ENCODE assay signal across 34 mouse cellular contexts in genomic region chr19:45159991-45160390, GRCm38 (mm10). TPM values are rescaled to one million over a fixed set of nuclear protein-coding genes. Genes with fewer than 3 reads are reported as not detected.
"Had no signal": no experiment of that assay in that cellular context is flagged by ENCODE, and none has a peak within 500 bp of the region (broad histone marks: within the 10 kb centered on the region; RNA-seq: fewer than 3 reads in every experiment).

No protein-coding gene starts in this region.

- H3K9ac ChIP-seq: embryonic facial prominence, embryonic 12.5 days; embryonic facial prominence, embryonic 13.5 days; embryonic facial prominence, embryonic 15.5 days; forebrain, embryonic 12.5 days; forebrain, embryonic 13.5 days; forebrain, embryonic 15.5 days; forebrain, postnatal 0 days had no signal

- ATAC-seq: forebrain, embryonic 13.5 days; forebrain, embryonic 14.5 days; forebrain, embryonic 15.5 days; forebrain, embryonic 16.5 days; forebrain, postnatal 0 days had no signal

- H3K4me3 ChIP-seq: embryonic facial prominence, embryonic 12.5 days; embryonic facial prominence, embryonic 13.5 days; embryonic facial prominence, embryonic 15.5 days; erythroblast, embryonic 14.5 days; forebrain, embryonic 10.5 days; forebrain, embryonic 12.5 days; forebrain, embryonic 13.5 days; forebrain, embryonic 15.5 days; gastrocnemius, adult 2 months; heart, adult 2 months had no signal

- H3K4me1 ChIP-seq: embryonic facial prominence, embryonic 12.5 days; forebrain, embryonic 13.5 days; forebrain, embryonic 15.5 days had no signal

- H3K4me2 ChIP-seq: embryonic facial prominence, embryonic 12.5 days; embryonic facial prominence, embryonic 15.5 days; forebrain, embryonic 12.5 days; forebrain, embryonic 13.5 days; forebrain, embryonic 15.5 days had no signal

- H3K9me3 ChIP-seq: embryonic facial prominence, embryonic 12.5 days; embryonic facial prominence, embryonic 13.5 days; embryonic facial prominence, embryonic 15.5 days; forebrain, embryonic 10.5 days; forebrain, embryonic 12.5 days; forebrain, embryonic 13.5 days; forebrain, embryonic 15.5 days had no signal

- H3K27ac ChIP-seq: embryonic facial prominence, embryonic 12.5 days; embryonic facial prominence, embryonic 13.5 days; embryonic facial prominence, embryonic 15.5 days; forebrain, embryonic 10.5 days; forebrain, embryonic 12.5 days; forebrain, embryonic 13.5 days; forebrain, embryonic 15.5 days; gastrocnemius, adult 2 months; heart, adult 2 months had no signal

- DNase-seq: cerebellum, adult 2 months; cerebellum, adult 8-10 months; cerebellum, adult 9-10 months; cerebellum, adult 9-11 months; cerebellum, postnatal 10 days; cerebellum, postnatal 14 days; cerebellum, postnatal 25 days; cerebellum, postnatal 36 days; forebrain, postnatal 0 days; gastrocnemius, adult 2 months; gastrocnemius, postnatal 10 days; gastrocnemius, postnatal 14 days; gastrocnemius, postnatal 25 days; gastrocnemius, postnatal 36 days; heart, adult 11 months; heart, adult 18-20 months; heart, adult 2 months had no signal

- H3K36me3 ChIP-seq: embryonic facial prominence, embryonic 12.5 days; embryonic facial prominence, embryonic 13.5 days; embryonic facial prominence, embryonic 15.5 days; forebrain, embryonic 10.5 days; forebrain, embryonic 12.5 days; forebrain, embryonic 15.5 days had no signal

RNA-seq across cellular contexts. Expression of gene Tlx1, which starts 9.5 kb away (rescaled TPM):
- total RNA-seq: common myeloid progenitor, adult 5-6 weeks; forebrain, postnatal 0 days; gastrocnemius, adult 18-20 months; gastrocnemius, adult 2 months; gastrocnemius, adult 8-10 months; gastrocnemius, postnatal 14 days; gastrocnemius, postnatal 25 days; gastrocnemius, postnatal 36 days; granulocyte monocyte progenitor cell, adult 5-6 weeks; heart, adult 18-20 months had no signal
- polyA plus RNA-seq: cortical plate, adult 2 months; erythroblast, embryonic 14.5 days; forebrain, embryonic 10.5 days; forebrain, embryonic 11.5 days; forebrain, embryonic 14.5 days; forebrain, embryonic 15.5 days; forebrain, embryonic 16.5 days; forebrain, postnatal 0 days; frontal cortex, adult 2 months had no signal
